Mouse (Mus musculus) embryonic facial prominence, embryonic 10.5 days (tissue): Measurements from ENCODE around the gene Gng4. TPM values are rescaled to one million over a fixed set of nuclear protein-coding genes. Genes with fewer than 3 reads are reported as not detected.

Source experiments
- DNase-seq: peaks from one replicate; pipeline ENCODE4 v3.0.0-alpha.2; 2017; ENCODE audit warnings: low spot score
- H3K27ac ChIP-seq: fragments of 300-500 bp; sonication (generic); replicated peaks from 2 replicates; pipeline ENCODE4 v1.5.1; 2016; ENCODE audit warnings: mild to moderate bottlenecking
- H3K27me3 ChIP-seq: fragments of 300-500 bp; sonication (generic); replicated peaks from 2 replicates; pipeline ENCODE4 v1.6.1; 2016; ENCODE audit warnings: low read depth, mild to moderate bottlenecking; ENCODE audit not compliant: poor library complexity, severe bottlenecking
- H3K36me3 ChIP-seq: fragments of 300-500 bp; sonication (generic); replicated peaks from 2 replicates; pipeline ENCODE4 v1.6.1; 2016; ENCODE audit warnings: mild to moderate bottlenecking, moderate library complexity
- H3K4me1 ChIP-seq: fragments of 300-500 bp; sonication (generic); 2 replicates; pipeline ENCODE4 v1.6.1; 2016
- H3K4me3 ChIP-seq: fragments of 300-500 bp; sonication (generic); 2 replicates; pipeline ENCODE4 v1.5.1; 2016; ENCODE audit warnings: mild to moderate bottlenecking, moderate library complexity
- H3K9me3 ChIP-seq: fragments of 300-500 bp; sonication (generic); 2 replicates; pipeline ENCODE4 v1.6.1; 2016; ENCODE audit warnings: mild to moderate bottlenecking
- WGBS: fragments of 180-500 bp; shearing (Covaris S2); methylation state at CpG from one replicate; pipeline ENCODE4 v1.1.7; 2016; 5-methylcytosine and 5-hydroxymethylcytosine counted together
- polyA plus RNA-seq: library from polyadenylated mRNA; unstranded; fragments of >200 nt; fragmentation: Nextera tagmentation; extraction: Ambion mirVana; gene quantifications from 2 replicates; pipeline ENCODE4 v1.2.1, GENCODE M21; 2016

Gene Gng4
- polyA plus RNA-seq = 0.42 and 0.74 TPM in 2 replicates

GRCm38 (mm10) chr13:13783894-13784419, at the start of gene Gng4:
Gng4 (plus strand) TSS chr13:13784059.
- no peaks in the 10 kb centered on the region for H3K9me3 ChIP-seq
- DNase-seq = peak; percentile 70
- no peak within 1 kb of the TSS; the same call in 1 of the 2 replicates for H3K27ac ChIP-seq
- H3K4me3 ChIP-seq = peak within 1 kb of the TSS; percentile 69
- peaks cover 59% of the 10 kb centered on the region for H3K27me3 ChIP-seq
- no peaks in the 10 kb centered on the region for H3K36me3 ChIP-seq
- H3K4me1 ChIP-seq = peaks cover 19% of the 10 kb centered on the region
- WGBS = under 1% methylated on average over 43 of the region's 43 CpGs

DNA sequence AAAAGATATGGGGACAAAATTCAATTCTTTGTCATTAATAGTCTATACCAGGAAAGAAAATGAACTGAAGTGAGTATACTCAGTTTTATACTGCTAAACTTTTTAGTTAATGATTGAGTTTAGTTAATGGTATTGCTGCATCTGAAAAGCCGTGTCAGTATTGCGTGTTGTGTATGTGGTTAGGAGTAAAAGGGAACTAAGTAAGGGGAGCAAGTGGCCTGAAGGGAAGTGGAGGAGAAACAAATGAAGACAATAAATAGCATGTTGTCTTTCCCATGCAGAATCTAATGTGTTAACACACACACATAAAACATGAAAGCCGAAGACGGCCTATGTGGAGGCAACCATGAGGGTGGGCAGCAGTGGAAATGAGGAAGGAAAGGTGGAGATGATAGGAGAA, 44.6 kb upstream of the Gng4 start:
- H3K27ac ChIP-seq = no peak overlapping the region
- H3K4me1 ChIP-seq = no peaks in the 10 kb centered on the region
- H3K36me3 ChIP-seq = peaks cover 5% of the 10 kb centered on the region; the same call in 1 of the 2 replicates
- H3K9me3 ChIP-seq = no peaks in the 10 kb centered on the region
- no peaks in the 10 kb centered on the region for H3K27me3 ChIP-seq
- H3K4me3 ChIP-seq = no peak overlapping the region
- WGBS = 90% methylated on average over 4 of the region's 4 CpGs
- no peak for DNase-seq

DNA sequence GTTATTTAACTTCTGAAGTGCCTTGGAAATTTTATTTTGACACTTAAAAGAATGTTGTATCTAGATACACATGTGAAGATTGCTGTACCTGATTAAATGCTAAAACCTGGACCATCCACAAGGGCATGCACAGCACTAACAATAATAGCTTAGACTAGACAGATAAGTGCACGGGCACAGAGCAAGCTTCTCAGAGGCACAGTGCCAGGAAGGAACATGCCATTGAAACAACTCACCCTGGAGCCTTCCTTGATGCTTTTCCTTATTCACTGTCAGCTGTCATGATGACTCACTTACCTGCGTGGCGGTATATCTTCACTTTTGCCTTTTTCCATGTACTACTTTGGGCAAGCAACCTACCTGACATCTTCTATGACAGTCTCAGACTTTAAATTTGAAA, 37.9 kb upstream of the Gng4 start:
- no peaks in the 10 kb centered on the region for H3K27me3 ChIP-seq
- H3K4me1 ChIP-seq = no peaks in the 10 kb centered on the region
- H3K27ac ChIP-seq = no peak overlapping the region
- 90% methylated on average over 3 of the region's 3 CpGs for WGBS
- no peaks in the 10 kb centered on the region for H3K9me3 ChIP-seq
- DNase-seq = no peak
- peaks cover 10% of the 10 kb centered on the region; the same call in 1 of the 2 replicates for H3K36me3 ChIP-seq
- no peak overlapping the region for H3K4me3 ChIP-seq

DNA sequence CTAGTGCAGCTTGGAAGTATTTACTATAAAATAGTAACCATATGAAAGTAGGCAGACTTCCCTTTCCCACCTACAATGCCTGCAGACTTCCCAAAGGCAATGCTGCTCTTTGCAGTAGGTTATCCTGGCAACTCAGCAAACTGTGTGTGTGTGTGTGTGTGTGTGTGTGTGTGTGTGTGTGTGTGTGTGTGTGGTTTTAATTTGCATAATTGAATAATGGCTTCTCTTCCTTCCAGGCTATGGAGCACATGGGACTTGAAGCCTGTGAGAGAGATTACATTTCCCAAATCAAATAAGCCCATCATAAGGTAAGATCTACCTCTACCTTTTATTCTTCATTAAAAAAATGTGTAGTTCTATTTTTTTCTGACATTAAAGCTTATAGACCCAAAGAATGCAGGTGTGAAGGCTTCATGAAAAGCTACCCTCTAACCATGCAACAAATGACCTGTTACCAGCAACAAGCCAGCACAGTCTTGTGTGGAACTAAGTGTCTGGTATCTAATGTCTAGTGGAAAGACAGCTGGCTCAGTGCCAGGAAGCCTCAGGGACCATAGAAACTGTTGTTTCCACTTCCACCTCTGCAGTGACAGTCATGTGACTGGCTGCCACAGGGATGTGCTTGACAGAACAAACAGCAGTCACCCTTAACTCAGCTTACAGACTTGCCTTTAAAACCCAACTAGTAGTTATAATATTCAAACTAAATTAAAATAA, 7.9 kb upstream of the Gng4 start:
- no peaks in the 10 kb centered on the region for H3K4me1 ChIP-seq
- no peak overlapping the region for H3K27ac ChIP-seq
- H3K9me3 ChIP-seq = no peaks in the 10 kb centered on the region
- H3K36me3 ChIP-seq = peaks cover 9% of the 10 kb centered on the region; the same call in 1 of the 2 replicates
- peak; percentile 16 for DNase-seq
- no peaks in the 10 kb centered on the region for H3K27me3 ChIP-seq
- H3K4me3 ChIP-seq = no peak overlapping the region

GRCm38 (mm10) chr13:13777052-13777451, 6.8 kb upstream of the Gng4 start:
- DNase-seq = no peak
- peaks cover 2% of the 10 kb centered on the region for H3K27me3 ChIP-seq
- WGBS = 90% methylated on average over 11 of the region's 11 CpGs
- no peak overlapping the region for H3K27ac ChIP-seq
- H3K36me3 ChIP-seq = peaks cover 9% of the 10 kb centered on the region; the same call in 1 of the 2 replicates
- H3K9me3 ChIP-seq = no peaks in the 10 kb centered on the region
- H3K4me3 ChIP-seq = no peak overlapping the region
- no peaks in the 10 kb centered on the region for H3K4me1 ChIP-seq

GRCm38 (mm10) chr13:13777696-13778095, 6.2 kb upstream of the Gng4 start:
- Histone ChIP-seq H3K9me3 (no peaks in the 10 kb centered on the region), H3K4me3 (no peak overlapping the region), H3K36me3 (peaks cover 9% of the 10 kb centered on the region; the same call in 1 of the 2 replicates), H3K4me1 (no peaks in the 10 kb centered on the region), H3K27me3 (peaks cover 9% of the 10 kb centered on the region), H3K27ac (no peak overlapping the region)
- DNase-seq = no peak
- WGBS = 86% methylated on average over 8 of the region's 8 CpGs

- WGBS = 76% methylated on average over 1 of the region's 1 CpGs
- H3K9me3 ChIP-seq = no peaks in the 10 kb centered on the region
- H3K27me3 ChIP-seq = peaks cover 21% of the 10 kb centered on the region
- no peak for DNase-seq
- H3K36me3 ChIP-seq = peaks cover 9% of the 10 kb centered on the region; the same call in 1 of the 2 replicates
- no peak overlapping the region for H3K27ac ChIP-seq
- no peak overlapping the region for H3K4me3 ChIP-seq
- peaks cover 4% of the 10 kb centered on the region for H3K4me1 ChIP-seq
These were observed 4.9 kb upstream of the Gng4 start for GRCm38 (mm10) chr13:13778837-13779458.

DNA sequence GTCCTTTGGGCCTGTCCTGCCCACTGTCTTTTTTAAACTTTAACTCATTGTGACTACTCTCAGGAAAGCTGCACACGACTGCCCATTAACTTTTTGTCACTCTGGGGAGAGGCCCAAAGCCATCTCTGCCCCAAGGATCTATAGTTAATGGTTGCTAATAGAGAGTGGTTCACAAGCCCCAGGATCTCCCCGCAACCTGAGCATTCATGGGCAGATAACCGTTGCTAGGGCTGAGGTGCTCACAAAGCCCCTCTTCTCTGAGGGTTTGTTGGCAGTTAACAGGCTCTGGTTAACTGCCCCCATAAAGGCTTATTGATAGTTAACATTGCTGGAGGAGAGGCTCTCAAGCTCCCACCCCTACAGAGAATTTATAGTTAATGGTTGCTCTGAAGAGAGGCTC, 3.6 kb upstream of the Gng4 start:
- Histone ChIP-seq H3K4me3 (no peak overlapping the region), H3K9me3 (no peaks in the 10 kb centered on the region), H3K4me1 (peaks cover 17% of the 10 kb centered on the region), H3K36me3 (peaks cover 9% of the 10 kb centered on the region; the same call in 1 of the 2 replicates), H3K27ac (no peak overlapping the region), H3K27me3 (peaks cover 34% of the 10 kb centered on the region)
- 72% methylated on average over 3 of the region's 3 CpGs for WGBS
- no peak for DNase-seq

DNA sequence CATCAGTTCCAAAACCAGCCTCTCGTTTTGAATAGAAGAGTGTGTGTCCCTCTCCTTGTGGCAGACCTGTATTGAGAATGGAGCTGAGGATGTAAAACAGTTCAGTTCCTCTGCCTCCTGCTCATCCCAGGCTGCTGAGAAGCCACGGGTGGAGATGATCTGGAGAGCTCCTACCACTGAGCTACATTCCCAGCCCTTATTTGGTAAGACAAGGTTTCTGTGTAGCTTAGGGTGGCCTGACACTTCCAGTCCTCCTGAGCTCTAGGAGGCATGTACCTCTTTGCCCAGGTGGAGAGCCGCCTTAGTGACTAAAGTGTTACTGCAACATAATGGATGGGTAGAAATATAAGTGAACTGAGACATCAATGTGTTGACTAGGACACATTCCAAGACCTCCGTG, 2.8 kb upstream of the Gng4 start:
- Histone ChIP-seq H3K4me3 (no peak overlapping the region), H3K27ac (no peak overlapping the region), H3K4me1 (peaks cover 19% of the 10 kb centered on the region), H3K9me3 (no peaks in the 10 kb centered on the region), H3K27me3 (peaks cover 42% of the 10 kb centered on the region), H3K36me3 (peaks cover 9% of the 10 kb centered on the region; the same call in 1 of the 2 replicates)
- no peak for DNase-seq
- 78% methylated on average over 4 of the region's 4 CpGs for WGBS

DNA sequence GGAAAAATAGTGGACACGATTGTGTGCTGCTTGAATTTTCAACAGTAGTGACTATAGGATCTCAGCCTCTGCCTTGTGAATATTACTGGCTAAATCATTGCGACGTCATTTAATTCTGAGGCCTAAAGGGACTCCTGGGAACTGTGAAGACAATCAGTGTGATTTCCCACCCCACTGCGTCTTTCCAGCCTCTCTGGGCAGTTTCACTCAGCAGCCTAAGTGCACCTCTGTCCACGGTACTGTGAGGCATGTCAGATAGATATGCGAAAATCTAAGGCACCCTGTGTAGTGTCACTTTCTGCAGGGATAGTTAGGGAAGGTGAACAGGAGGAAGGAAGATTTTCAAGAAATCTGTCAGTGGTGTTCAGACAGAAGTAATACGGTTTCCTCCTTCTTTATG, 563 bp upstream of the Gng4 start:
- peak overlapping the region; percentile 69; the same call in 1 of the 2 replicates for H3K4me3 ChIP-seq
- no peaks in the 10 kb centered on the region for H3K9me3 ChIP-seq
- DNase-seq = no peak
- H3K27me3 ChIP-seq = peaks cover 59% of the 10 kb centered on the region
- H3K27ac ChIP-seq = no peak overlapping the region
- WGBS = 47% methylated on average over 7 of the region's 7 CpGs
- peaks cover 19% of the 10 kb centered on the region for H3K4me1 ChIP-seq
- H3K36me3 ChIP-seq = no peaks in the 10 kb centered on the region

GRCm38 (mm10) chr13:13784420-13784936, 619 bp downstream of the Gng4 start:
- under 1% methylated on average over 59 of the region's 59 CpGs for WGBS
- peaks cover 59% of the 10 kb centered on the region for H3K27me3 ChIP-seq

GRCm38 (mm10) chr13:13784981-13785783, 1.3 kb downstream of the Gng4 start:
- Histone ChIP-seq H3K4me3 (peak overlapping the region; percentile 69), H3K9me3 (no peaks in the 10 kb centered on the region), H3K4me1 (peaks cover 19% of the 10 kb centered on the region), H3K27ac (no peak overlapping the region), H3K27me3 (peaks cover 59% of the 10 kb centered on the region), H3K36me3 (no peaks in the 10 kb centered on the region)
- DNase-seq = peak; percentile 67
- 2% methylated on average over 30 of the region's 30 CpGs for WGBS

More at GRCm38 (mm10) chr13:13784420-13784936, 619 bp downstream of the Gng4 start:
- Histone ChIP-seq H3K36me3 (no peaks in the 10 kb centered on the region), H3K4me3 (peak overlapping the region; percentile 69), H3K27ac (no peak overlapping the region; the same call in 1 of the 2 replicates), H3K9me3 (no peaks in the 10 kb centered on the region), H3K4me1 (peaks cover 19% of the 10 kb centered on the region)
- DNase-seq = peak; percentile 52
